Mouse (Mus musculus) MEL (cell line): ENCODE results near the gene Pvr. TPM values are rescaled to one million over a fixed set of nuclear protein-coding genes. Genes with fewer than 3 reads are reported as not detected.
A peak's percentile ranks its signal among the peaks of the same experiment; 100 is the strongest.

Source experiments
- DNase-seq: peaks from one replicate; pipeline ENCODE4 v3.0.0; 2011; ENCODE audit warnings: low read depth, low spot score
- H3K27ac ChIP-seq: 2 replicates; pipeline ENCODE4 v1.5.1; 2012; ENCODE audit warnings: low read depth, mild to moderate bottlenecking, control low read depth, low read length, moderate library complexity; ENCODE audit not compliant: control insufficient read depth
- H3K27me3 ChIP-seq, 2 experiments: fragments of 150-350 bp in 1 of 2; sonication (generic) in 1 of 2; 2 replicates each; pipeline ENCODE4 v1.6.1; 2012; ENCODE audit warnings: low read length in 2 of 2, mild to moderate bottlenecking in 2 of 2, improper control_type of control experiment in 1 of 2, moderate library complexity in 1 of 2; ENCODE audit not compliant: insufficient read depth in 2 of 2, control insufficient read depth in 1 of 2
- H3K36me3 ChIP-seq, 2 experiments: 2 replicates each; pipeline ENCODE4 v1.6.1; 2012 to 2014; ENCODE audit warnings: low read length in 2 of 2, improper control_type of control experiment in 1 of 2, inconsistent platforms in 1 of 2, mild to moderate bottlenecking in 1 of 2; ENCODE audit not compliant: insufficient read depth in 2 of 2, control insufficient read depth in 1 of 2
- H3K4me1 ChIP-seq, 2 experiments: fragments of 150-350 bp in 1 of 2; sonication (generic) in 1 of 2; 2 replicates each; pipeline ENCODE4 v1.6.1; 2012; ENCODE audit warnings: low read length in 2 of 2, improper control_type of control experiment in 1 of 2, mild to moderate bottlenecking in 1 of 2; ENCODE audit not compliant: insufficient read depth in 2 of 2, control insufficient read depth in 1 of 2
- H3K4me3 ChIP-seq, 2 experiments: fragments of 150-350 bp in 1 of 2; sonication (generic) in 1 of 2; 2 replicates each; pipeline ENCODE4 v1.5.1; 2012; ENCODE audit warnings: low read depth in 2 of 2, low read length in 2 of 2, mild to moderate bottlenecking in 2 of 2, moderate library complexity in 2 of 2, control low read depth in 1 of 2, improper control_type of control experiment in 1 of 2; ENCODE audit not compliant: control insufficient read depth in 1 of 2, insufficient read depth in 1 of 2
- H3K79me2 ChIP-seq: 2 replicates; pipeline ENCODE4 v1.6.1; 2012; ENCODE audit warnings: mild to moderate bottlenecking, low read length, moderate library complexity; ENCODE audit not compliant: control insufficient read depth, poor library complexity, insufficient read depth
- H3K9ac ChIP-seq: 2 replicates; pipeline ENCODE4 v1.6.1; 2012; ENCODE audit warnings: low read depth, mild to moderate bottlenecking, control low read depth, low read length, moderate library complexity; ENCODE audit not compliant: control insufficient read depth, poor library complexity, severe bottlenecking
- H3K9me3 ChIP-seq: fragments of 150-350 bp; sonication (generic); replicated peaks from 2 replicates; pipeline ENCODE4 v1.6.1; 2012; ENCODE audit warnings: mild to moderate bottlenecking, low read length, improper control_type of control experiment, moderate library complexity; ENCODE audit not compliant: insufficient read depth
- BHLHE40 ChIP-seq: IDR thresholded peaks from 2 replicates; pipeline ENCODE4 v1.6.1; 2012; ENCODE audit warnings: low read depth, mild to moderate bottlenecking, inconsistent platforms, low read length, improper control_type of control experiment, borderline replicate concordance
- CHD1 ChIP-seq: IDR thresholded peaks from 2 replicates; pipeline ENCODE4 v1.6.1; 2012; ENCODE audit warnings: low read depth, mild to moderate bottlenecking, inconsistent platforms, low read length, improper control_type of control experiment
- CHD2 ChIP-seq: IDR thresholded peaks from 2 replicates; pipeline ENCODE4 v1.6.1; 2011; ENCODE audit warnings: low read length, improper control_type of control experiment
- CTCF ChIP-seq, 3 experiments: IDR thresholded peaks in 2 of 3; conservative IDR thresholded peaks in 1 of 3; 2 replicates each; pipeline ENCODE4 v1.5.1; 2011 to 2012; ENCODE audit warnings: low read length in 3 of 3, low read depth in 2 of 3, mild to moderate bottlenecking in 2 of 3, improper control_type of control experiment in 1 of 3, inconsistent platforms in 1 of 3, mixed read lengths in 1 of 3, moderate library complexity in 1 of 3; ENCODE audit not compliant: control insufficient read depth in 1 of 3, insufficient read depth in 1 of 3, poor library complexity in 1 of 3, severe bottlenecking in 1 of 3
- E2F4 ChIP-seq: IDR thresholded peaks from 2 replicates; pipeline ENCODE4 v1.6.1; 2011; ENCODE audit warnings: low read depth, low read length, improper control_type of control experiment, borderline replicate concordance
- ETS1 ChIP-seq: IDR thresholded peaks from 2 replicates; pipeline ENCODE4 v1.6.1; 2012; ENCODE audit warnings: low read depth, mild to moderate bottlenecking, inconsistent platforms, low read length, improper control_type of control experiment, moderate library complexity
- GABPA ChIP-seq: IDR thresholded peaks from 2 replicates; pipeline ENCODE4 v1.6.1; 2012; ENCODE audit warnings: low read depth, mild to moderate bottlenecking, inconsistent platforms, low read length, improper control_type of control experiment, moderate library complexity
- GATA1 ChIP-seq: IDR thresholded peaks from 2 replicates; pipeline ENCODE4 v1.6.1; 2011; ENCODE audit warnings: low read depth, low read length, improper control_type of control experiment
- HCFC1 ChIP-seq: IDR thresholded peaks from 2 replicates; pipeline ENCODE4 v1.6.1; 2012; ENCODE audit warnings: low read depth, mild to moderate bottlenecking, inconsistent platforms, low read length, improper control_type of control experiment, moderate library complexity
- KAT2A ChIP-seq: conservative IDR thresholded peaks from 2 replicates; pipeline ENCODE4 v1.6.1; 2012; ENCODE audit warnings: low read depth, low read length, improper control_type of control experiment, inconsistent platforms
- MAFK ChIP-seq: IDR thresholded peaks from 2 replicates; pipeline ENCODE4 v1.6.1; 2011; ENCODE audit warnings: low read depth, mild to moderate bottlenecking, low read length, improper control_type of control experiment, borderline replicate concordance
- MAZ ChIP-seq: IDR thresholded peaks from 2 replicates; pipeline ENCODE4 v1.6.1; 2012; ENCODE audit warnings: low read depth, mild to moderate bottlenecking, inconsistent platforms, low read length, improper control_type of control experiment
- MXI1 ChIP-seq: IDR thresholded peaks from 2 replicates; pipeline ENCODE4 v1.6.1; 2011; ENCODE audit warnings: mild to moderate bottlenecking, low read depth, low read length, improper control_type of control experiment
- MYB ChIP-seq: IDR thresholded peaks from 2 replicates; pipeline ENCODE4 v1.6.1; 2011; ENCODE audit warnings: mild to moderate bottlenecking, low read depth, low read length, improper control_type of control experiment
- MYC ChIP-seq: IDR thresholded peaks from 2 replicates; pipeline ENCODE4 v1.6.1; 2011; ENCODE audit warnings: low read depth, mild to moderate bottlenecking, low read length, improper control_type of control experiment, moderate library complexity
- NRF1 ChIP-seq: IDR thresholded peaks from 2 replicates; pipeline ENCODE4 v1.6.1; 2014; ENCODE audit warnings: low read depth, mild to moderate bottlenecking, inconsistent platforms, low read length, improper control_type of control experiment, moderate library complexity; ENCODE audit not compliant: poor library complexity, insufficient read depth, severe bottlenecking
- POLR2AphosphoS2 ChIP-seq: IDR thresholded peaks from 2 replicates; pipeline ENCODE4 v1.6.1; 2011; ENCODE audit warnings: low read length, improper control_type of control experiment
- RAD21 ChIP-seq: IDR thresholded peaks from 2 replicates; pipeline ENCODE4 v1.6.1; 2011; ENCODE audit warnings: mild to moderate bottlenecking, low read depth, low read length, improper control_type of control experiment
- RCOR1 ChIP-seq: IDR thresholded peaks from 2 replicates; pipeline ENCODE4 v1.6.1; 2012; ENCODE audit warnings: low read depth, mild to moderate bottlenecking, inconsistent platforms, low read length, improper control_type of control experiment
- SIN3A ChIP-seq: IDR thresholded peaks from 2 replicates; pipeline ENCODE4 v1.6.1; 2012; ENCODE audit warnings: low read length, improper control_type of control experiment, inconsistent platforms
- TAL1 ChIP-seq: IDR thresholded peaks from 2 replicates; pipeline ENCODE4 v1.6.1; 2012; ENCODE audit warnings: mild to moderate bottlenecking, inconsistent platforms, low read length, moderate library complexity, mixed read lengths
- TBP ChIP-seq: IDR thresholded peaks from 2 replicates; pipeline ENCODE4 v1.8.0; 2011; ENCODE audit warnings: low read depth, low read length, improper control_type of control experiment
- UBTF ChIP-seq: IDR thresholded peaks from 2 replicates; pipeline ENCODE4 v1.6.1; 2012; ENCODE audit warnings: low read depth, mild to moderate bottlenecking, inconsistent platforms, low read length, improper control_type of control experiment, moderate library complexity, borderline replicate concordance; ENCODE audit not compliant: insufficient read depth
- USF2 ChIP-seq, 2 experiments: IDR thresholded peaks; 2 replicates each; pipeline ENCODE4 v1.6.1; 2011 to 2012; ENCODE audit warnings: improper control_type of control experiment in 2 of 2, low read length in 2 of 2, borderline replicate concordance in 1 of 2, inconsistent platforms in 1 of 2, low read depth in 1 of 2, mild to moderate bottlenecking in 1 of 2; ENCODE audit not compliant: insufficient read depth in 1 of 2
- ZC3H11A ChIP-seq: IDR thresholded peaks from 2 replicates; pipeline ENCODE4 v1.6.1; 2012; ENCODE audit warnings: low read depth, mild to moderate bottlenecking, inconsistent platforms, low read length, improper control_type of control experiment
- ZKSCAN1 ChIP-seq: IDR thresholded peaks from 2 replicates; pipeline ENCODE4 v1.6.1; 2012; ENCODE audit warnings: low read depth, mild to moderate bottlenecking, inconsistent platforms, low read length, improper control_type of control experiment, moderate library complexity
- ZMIZ1 ChIP-seq: IDR thresholded peaks from 2 replicates; pipeline ENCODE4 v1.6.1; 2012; ENCODE audit warnings: low read depth, mild to moderate bottlenecking, inconsistent platforms, low read length, improper control_type of control experiment, moderate library complexity
- polyA plus RNA-seq, 2 experiments: library from polyadenylated mRNA; stranded (reverse) in 1 of 2; unstranded in 1 of 2; fragments of >175 nt in 1 of 2; fragments of >200 nt in 1 of 2; gene quantifications; 2 replicates each; pipeline versions ENCODE4 v1.2.1 to v1.2.4; 2012; ENCODE audit warnings: low replicate concordance in 2 of 2, low read depth in 1 of 2; ENCODE audit not compliant: insufficient read length in 2 of 2, insufficient read depth in 1 of 2, missing spikeins in 1 of 2
- total RNA-seq: library from RNA; depleted of rRNA; stranded (reverse); fragments of 300-350 nt; gene quantifications from 2 replicates; pipeline ENCODE4 v1.2.3, GENCODE M21; 2012

The Pvr gene
- total and polyA plus RNA-seq, 3 experiments, result not detected

- TF ChIP-seq KAT2A, result no peak
- no peak for TF ChIP-seq ZC3H11A
Observed at GRCm38 (mm10) chr7:19871137-19871621, 49.8 kb downstream of the Pvr start (continued).

DNA sequence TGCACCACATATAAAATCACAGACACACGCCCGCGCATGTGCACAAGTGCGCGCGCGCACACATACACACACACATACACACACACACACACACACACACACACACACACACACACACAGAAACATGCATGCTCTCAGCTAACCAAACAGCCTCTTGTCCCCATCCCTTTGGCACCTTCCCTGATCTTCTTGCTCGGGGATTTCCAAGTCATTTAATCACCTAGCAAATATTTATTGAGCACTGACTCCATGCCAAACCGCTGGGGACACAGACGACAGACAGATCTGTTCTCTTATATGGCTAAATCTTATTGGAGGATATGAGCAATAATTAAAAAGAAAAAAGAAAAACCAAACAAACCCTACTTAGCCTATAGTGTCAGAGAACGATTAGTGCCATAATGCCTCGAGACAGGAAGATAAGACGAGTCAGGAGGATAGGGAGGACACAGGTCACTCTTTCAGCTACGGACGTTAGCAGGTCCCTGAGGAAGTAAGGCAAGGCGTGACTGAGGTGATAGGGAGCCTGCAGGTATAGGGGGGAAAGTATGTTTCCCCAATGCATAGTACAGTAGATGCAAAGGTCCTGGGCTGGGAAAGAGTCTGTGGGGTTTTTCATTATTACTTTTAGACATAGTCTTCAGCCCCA, 53.1 kb downstream of the Pvr start:
- Histone ChIP-seq H3K27me3 (no peaks in the 10 kb centered on the region; a peak in 1 of 4 replicates), H3K4me3 (no peak overlapping the region), H3K9me3 (no peaks in the 10 kb centered on the region), H3K27ac (no peak overlapping the region), H3K36me3 (peaks cover 0 to 10% of the 10 kb centered on the region in 2 experiments; a peak in 2 of 4 replicates), H3K79me2 (no peaks in the 10 kb centered on the region), H3K4me1 (peaks cover 0 to 17% of the 10 kb centered on the region in 2 experiments), H3K9ac (no peak overlapping the region)
- DNase-seq, result peak; percentile 17
- no peak for TF ChIP-seq ZMIZ1
- TF ChIP-seq MYC, result no peak
- TF ChIP-seq POLR2AphosphoS2, result no peak
- TF ChIP-seq MAZ, result no peak
- no peak for TF ChIP-seq TBP
- no peak for TF ChIP-seq ZC3H11A
- no peak for TF ChIP-seq UBTF
- no peak for TF ChIP-seq SIN3A
- no peak for TF ChIP-seq RCOR1

DNA sequence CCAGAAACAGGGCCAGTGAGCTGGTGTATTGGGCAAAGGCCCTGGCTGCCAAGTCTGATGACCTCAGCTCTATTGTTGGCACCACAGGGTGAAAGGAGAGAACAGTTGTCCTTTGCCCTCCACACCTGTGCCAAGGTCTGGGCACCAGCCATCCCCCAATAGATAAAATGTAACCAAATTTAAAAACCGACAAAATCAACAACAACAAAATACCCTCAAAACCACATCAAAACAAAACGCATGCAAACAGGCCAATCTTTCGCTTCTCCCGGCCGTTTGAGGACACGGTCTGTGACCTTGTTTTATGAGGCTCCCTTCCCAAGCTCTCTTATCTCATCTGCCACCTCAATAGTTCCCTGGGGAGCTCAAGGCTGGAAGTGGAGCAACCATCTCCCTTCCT, 54.5 kb downstream of the Pvr start:
- no peaks in the 10 kb centered on the region for H3K79me2 ChIP-seq
- H3K9me3 ChIP-seq, result no peaks in the 10 kb centered on the region
- H3K27me3 ChIP-seq, result no peaks in the 10 kb centered on the region; a peak in 1 of 4 replicates
- no peak for DNase-seq
- no peak overlapping the region for H3K27ac ChIP-seq
- H3K4me3 ChIP-seq, result no peak overlapping the region
- H3K4me1 ChIP-seq, result peaks cover 0 to 10% of the 10 kb centered on the region in 2 experiments
- TF ChIP-seq CTCF (IDR thresholded peaks at IDR 0.05 in 2 of 3, conservative IDR thresholded peaks at IDR 0.05 in 1 of 3; ENCODE audit: control insufficient read depth in 1 of 3, insufficient read depth in 1 of 3, low read depth in 2 of 3, low read length in 3 of 3, poor library complexity in 1 of 3, severe bottlenecking in 1 of 3) (no peak), RAD21 (no peak), GATA1 (no peak), MYB (no peak), NRF1 (no peak), E2F4 (no peak), CHD1 (no peak), USF2 (IDR thresholded peaks at IDR 0.05; ENCODE audit: borderline replicate concordance in 1 of 2, insufficient read depth in 1 of 2, low read depth in 1 of 2, low read length in 2 of 2) (no peak), HCFC1 (no peak), ETS1 (no peak), TAL1 (no peak), BHLHE40 (no peak), CHD2 (no peak), MAFK (no peak), GABPA (no peak), ZMIZ1 (no peak), MXI1 (no peak), ZKSCAN1 (no peak), KAT2A (no peak)
- H3K9ac ChIP-seq, result no peak overlapping the region
- H3K36me3 ChIP-seq, result peaks cover 0 to 6% of the 10 kb centered on the region in 2 experiments; a peak in 2 of 4 replicates
